Mouse (Mus musculus): ENCODE results near the gene Clcnka. TPM values are rescaled to one million over a fixed set of nuclear protein-coding genes. Genes with fewer than 3 reads are reported as not detected.

The Clcnka gene
- polyA plus RNA-seq, 1 experiment = not detected

GRCm38 (mm10) chr4:141426796-141427745, 28.5 kb upstream of the Clcnka start:
- TF ChIP-seq GATA1 (IDR thresholded peaks at IDR 0.05; ENCODE audit: low read length) = no peak

- no peak for TF ChIP-seq GATA1 (IDR thresholded peaks at IDR 0.05; ENCODE audit: low read length)
Measured at GRCm38 (mm10) chr4:141425484-141426479, 27.3 kb upstream of the Clcnka start.

- no peak for TF ChIP-seq GATA1 (IDR thresholded peaks at IDR 0.05; ENCODE audit: low read length)
Measured at GRCm38 (mm10) chr4:141423691-141424431, 25.3 kb upstream of the Clcnka start.

GRCm38 (mm10) chr4:141423288-141423687, 24.8 kb upstream of the Clcnka start:
- TF ChIP-seq GATA1 (IDR thresholded peaks at IDR 0.05; ENCODE audit: low read length) = no peak

- no peak for TF ChIP-seq GATA1 (IDR thresholded peaks at IDR 0.05; ENCODE audit: low read length)
Measured at GRCm38 (mm10) chr4:141422841-141423240, 24.3 kb upstream of the Clcnka start.

- no peak for TF ChIP-seq GATA1 (IDR thresholded peaks at IDR 0.05; ENCODE audit: low read length)
Measured at GRCm38 (mm10) chr4:141421423-141421822, 22.9 kb upstream of the Clcnka start.

GRCm38 (mm10) chr4:141420886-141421285, 22.4 kb upstream of the Clcnka start:
- TF ChIP-seq GATA1 (IDR thresholded peaks at IDR 0.05; ENCODE audit: low read length) = no peak

DNA sequence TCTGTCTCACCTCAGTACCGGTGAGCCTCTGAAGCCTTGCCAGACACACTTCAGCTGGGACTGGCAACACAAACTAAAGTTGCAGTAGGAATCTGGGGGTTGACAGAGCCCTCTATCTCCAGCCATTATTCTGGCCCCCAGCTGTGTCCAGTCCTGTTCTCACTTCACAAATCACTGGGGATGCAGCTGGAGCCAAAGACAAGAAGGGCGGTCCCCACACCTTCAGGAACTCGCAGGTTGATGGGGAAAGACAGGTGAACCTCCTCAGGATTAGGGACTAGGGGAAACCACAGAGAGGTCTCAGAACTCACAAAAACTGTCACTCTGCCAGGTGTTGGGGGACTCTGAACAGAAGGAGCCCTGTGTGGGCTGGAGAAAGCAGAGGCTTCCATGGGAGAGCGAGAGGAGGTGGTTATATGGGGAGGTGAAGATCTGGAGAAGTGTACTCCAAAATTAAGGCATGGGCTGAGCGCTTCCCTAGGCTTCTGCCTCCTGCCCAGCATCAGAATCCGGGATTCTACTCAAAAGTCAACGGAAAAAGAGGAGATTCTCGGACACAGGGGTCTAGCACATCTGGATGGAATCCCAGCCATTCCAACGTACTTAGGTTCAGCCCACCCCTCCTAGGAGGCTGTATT, 21.8 kb upstream of the Clcnka start, which contains the start of gene Hspb7:
Gene Hspb7, plus strand, starts transcription at position 588 of the 638 bp plus-strand sequence.
- TF ChIP-seq GATA1 (IDR thresholded peaks at IDR 0.05; ENCODE audit: low read length) = no peak

- no peak for TF ChIP-seq GATA1 (IDR thresholded peaks at IDR 0.05; ENCODE audit: low read length)
Measured at GRCm38 (mm10) chr4:141419398-141420191, 21.1 kb upstream of the Clcnka start.

GRCm38 (mm10) chr4:141415924-141416323, 17.4 kb upstream of the Clcnka start, which contains the start of gene Clcnkb:
Gene Clcnkb (minus strand): TSS chr4:141416014.
- TF ChIP-seq GATA1 (IDR thresholded peaks at IDR 0.05; ENCODE audit: low read length) = no peak

DNA sequence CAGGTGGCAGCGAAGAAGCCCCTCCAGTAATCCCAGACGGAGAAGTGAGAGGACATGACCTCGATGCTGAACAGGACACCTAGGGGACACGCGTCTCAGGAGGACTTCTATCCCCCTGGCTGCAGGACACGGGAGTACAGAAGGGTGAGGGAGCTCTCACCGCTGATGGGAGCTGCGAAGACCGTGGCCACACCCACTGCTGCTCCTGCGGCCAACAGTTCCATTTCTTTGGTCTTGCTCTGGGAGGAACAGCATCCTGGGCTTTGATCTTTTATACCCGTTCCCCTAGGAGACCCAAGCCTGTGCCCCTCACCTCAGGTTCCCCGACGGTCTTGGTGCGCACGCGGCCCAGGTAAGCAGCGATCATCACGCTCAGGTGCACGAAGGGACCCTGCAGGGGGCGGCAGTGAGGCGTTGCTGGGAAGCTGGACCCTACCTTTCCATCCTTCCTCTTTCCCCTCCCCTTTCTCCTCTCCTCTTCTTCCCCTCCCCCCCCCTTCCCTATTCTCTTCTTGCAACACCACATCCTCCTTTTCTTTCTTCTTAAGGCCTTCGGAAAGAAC, 13.0 kb upstream of the Clcnka start:
- no peak for TF ChIP-seq GATA1 (IDR thresholded peaks at IDR 0.05; ENCODE audit: low read length)

- no peak for TF ChIP-seq GATA1 (IDR thresholded peaks at IDR 0.05; ENCODE audit: low read length)
Measured at GRCm38 (mm10) chr4:141408577-141408976, 10.1 kb upstream of the Clcnka start.

All from G1E-ER4 (cell line).